Mouse (Mus musculus) hindbrain, embryonic 10.5 days (tissue): ENCODE measurements around the gene Tmem178b. TPM values are rescaled to one million over a fixed set of nuclear protein-coding genes. Genes with fewer than 3 reads are reported as not detected.

Experiments
- DNase-seq: peaks from one replicate; pipeline ENCODE4 v3.0.0-alpha.2; 2017; ENCODE audit warnings: low spot score
- H3K27ac ChIP-seq: fragments of 300-500 bp; sonication (generic); 2 replicates; pipeline ENCODE4 v1.5.1; 2016; ENCODE audit warnings: mild to moderate bottlenecking, moderate library complexity
- H3K27me3 ChIP-seq: fragments of 300-500 bp; sonication (generic); 2 replicates; pipeline ENCODE4 v1.6.1; 2016; ENCODE audit warnings: mild to moderate bottlenecking; ENCODE audit not compliant: poor library complexity, insufficient read depth, severe bottlenecking
- H3K36me3 ChIP-seq: fragments of 300-500 bp; sonication (generic); 2 replicates; pipeline ENCODE4 v1.6.1; 2016; ENCODE audit warnings: mild to moderate bottlenecking, moderate library complexity
- H3K4me1 ChIP-seq: fragments of 300-500 bp; sonication (generic); replicated peaks from 2 replicates; pipeline ENCODE4 v1.6.1; 2016; ENCODE audit warnings: mild to moderate bottlenecking
- H3K4me3 ChIP-seq: fragments of 300-500 bp; sonication (generic); 2 replicates; pipeline ENCODE4 v1.5.1; 2016; ENCODE audit warnings: mild to moderate bottlenecking, moderate library complexity
- H3K9me3 ChIP-seq: fragments of 300-500 bp; sonication (generic); 2 replicates; pipeline ENCODE4 v1.6.1; 2016; ENCODE audit warnings: mild to moderate bottlenecking, moderate library complexity
- WGBS: fragments of 180-500 bp; shearing (Covaris S2); methylation state at CpG from one replicate; pipeline ENCODE4 v1.1.7; 2016; 5-methylcytosine and 5-hydroxymethylcytosine counted together
- polyA plus RNA-seq: library from polyadenylated mRNA; unstranded; fragments of >200 nt; fragmentation: Nextera tagmentation; extraction: Ambion mirVana; gene quantifications from 2 replicates; pipeline ENCODE4 v1.2.1, GENCODE M21; 2016

The Tmem178b gene
- polyA plus RNA-seq, 1 experiment from 2014 or later, result 7.0 TPM

DNA sequence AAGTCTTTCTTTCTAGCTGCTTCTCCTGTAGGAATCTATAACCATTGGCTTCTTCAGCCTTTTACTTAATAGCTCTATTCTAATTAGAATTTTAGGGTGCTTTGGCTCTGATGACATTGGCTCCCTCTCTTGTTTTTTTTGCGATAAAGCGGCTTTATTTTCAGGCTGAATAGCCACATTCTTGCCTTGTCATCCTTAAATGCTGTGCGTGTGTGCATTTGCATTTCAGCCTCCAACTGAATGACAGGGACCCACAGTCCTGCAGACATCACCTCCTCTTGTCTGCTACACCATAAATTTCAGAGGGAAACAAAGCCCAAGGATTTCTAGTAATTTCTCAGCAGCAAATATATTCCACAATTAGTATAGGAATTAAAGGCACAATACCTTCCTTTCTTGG is 23.4 kb downstream of the Tmem178b start:
- no peak overlapping the region for H3K4me3 ChIP-seq
- no peaks in the 10 kb centered on the region for H3K27me3 ChIP-seq
- no peak overlapping the region for H3K27ac ChIP-seq
- WGBS, result 61% methylated on average over 3 of the region's 3 CpGs
- no peaks in the 10 kb centered on the region for H3K36me3 ChIP-seq
- DNase-seq, result no peak
- peaks cover 19% of the 10 kb centered on the region; the same call in 1 of the 2 replicates for H3K4me1 ChIP-seq
- no peaks in the 10 kb centered on the region for H3K9me3 ChIP-seq

DNA sequence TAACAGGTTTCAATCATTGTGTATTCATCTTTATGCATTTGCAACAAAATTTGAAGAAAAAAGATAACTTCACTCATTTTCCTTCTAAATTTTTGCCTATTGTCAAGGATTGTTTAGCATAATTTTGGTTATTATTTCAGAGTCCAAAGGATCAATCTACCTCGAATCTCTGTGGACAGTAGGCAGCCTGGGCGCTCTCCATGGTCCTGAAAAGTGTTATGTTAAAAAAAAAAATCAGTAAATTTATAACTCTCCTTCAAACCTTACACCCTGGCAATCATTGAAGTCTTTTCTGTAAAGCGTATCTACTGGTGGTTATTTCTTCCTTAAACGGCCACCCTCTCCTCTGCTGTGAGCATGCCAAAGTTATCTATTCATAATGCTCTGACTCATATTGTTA is 26.2 kb downstream of the Tmem178b start:
- WGBS, result 58% methylated on average over 4 of the region's 4 CpGs
- Histone ChIP-seq H3K36me3 (no peaks in the 10 kb centered on the region), H3K4me1 (peaks cover 19% of the 10 kb centered on the region; the same call in 1 of the 2 replicates), H3K4me3 (no peak overlapping the region), H3K9me3 (no peaks in the 10 kb centered on the region), H3K27ac (no peak overlapping the region), H3K27me3 (no peaks in the 10 kb centered on the region)
- no peak for DNase-seq

DNA sequence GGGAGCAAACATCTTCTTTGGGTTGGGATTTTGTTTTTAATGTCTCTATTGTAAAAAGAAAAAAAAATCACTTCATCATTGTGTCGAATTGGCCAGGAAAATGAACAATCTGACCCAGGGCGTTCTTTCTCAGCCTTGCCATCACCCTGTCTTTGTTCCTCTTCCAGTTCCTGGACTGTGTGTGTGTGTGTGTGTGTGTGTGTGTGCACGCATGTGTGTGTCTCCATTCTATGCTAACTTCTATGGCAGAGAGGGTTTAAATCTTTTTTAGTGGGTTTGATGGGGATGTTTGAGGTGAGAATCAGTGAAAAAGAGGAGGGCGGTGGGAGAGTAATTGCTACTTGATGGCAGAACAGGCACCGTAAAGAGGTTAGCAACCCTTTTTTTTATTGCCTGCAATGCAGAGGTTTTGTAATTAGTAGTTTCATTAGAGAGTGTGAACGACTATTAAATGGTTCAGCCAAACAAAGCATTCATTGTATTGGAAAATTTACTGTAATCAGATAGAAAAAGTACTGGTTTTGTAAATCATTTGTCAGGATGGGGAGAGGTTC is 30.2 kb downstream of the Tmem178b start:
- Histone ChIP-seq H3K4me1 (no peaks in the 10 kb centered on the region), H3K9me3 (no peaks in the 10 kb centered on the region), H3K4me3 (no peak overlapping the region), H3K36me3 (no peaks in the 10 kb centered on the region), H3K27me3 (no peaks in the 10 kb centered on the region), H3K27ac (no peak overlapping the region)
- no peak for DNase-seq
- 83% methylated on average over 6 of the region's 6 CpGs for WGBS

DNA sequence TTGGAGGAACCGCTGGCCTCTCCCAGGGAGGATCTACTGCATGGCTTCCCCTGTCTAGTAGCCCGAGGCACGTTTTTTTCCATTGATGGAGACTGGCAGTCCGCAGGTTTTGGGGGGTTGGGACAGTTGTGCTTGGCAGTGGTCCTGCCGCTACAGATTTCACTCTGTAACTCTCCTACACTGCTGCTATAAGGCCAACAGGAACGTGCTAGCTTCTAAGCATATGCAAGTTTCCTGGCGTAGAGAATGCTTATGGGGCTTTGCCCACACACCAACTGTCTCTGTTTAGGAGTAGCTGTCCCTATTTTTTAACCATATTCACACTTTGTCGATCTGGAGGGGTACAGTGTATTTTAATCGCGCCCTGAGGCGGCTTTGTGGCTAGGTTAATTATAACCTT is 30.8 kb downstream of the Tmem178b start:
- Histone ChIP-seq H3K27me3 (no peaks in the 10 kb centered on the region), H3K36me3 (no peaks in the 10 kb centered on the region), H3K9me3 (no peaks in the 10 kb centered on the region), H3K4me3 (no peak overlapping the region), H3K27ac (no peak overlapping the region), H3K4me1 (no peaks in the 10 kb centered on the region)
- 77% methylated on average over 11 of the region's 11 CpGs for WGBS
- no peak for DNase-seq

DNA sequence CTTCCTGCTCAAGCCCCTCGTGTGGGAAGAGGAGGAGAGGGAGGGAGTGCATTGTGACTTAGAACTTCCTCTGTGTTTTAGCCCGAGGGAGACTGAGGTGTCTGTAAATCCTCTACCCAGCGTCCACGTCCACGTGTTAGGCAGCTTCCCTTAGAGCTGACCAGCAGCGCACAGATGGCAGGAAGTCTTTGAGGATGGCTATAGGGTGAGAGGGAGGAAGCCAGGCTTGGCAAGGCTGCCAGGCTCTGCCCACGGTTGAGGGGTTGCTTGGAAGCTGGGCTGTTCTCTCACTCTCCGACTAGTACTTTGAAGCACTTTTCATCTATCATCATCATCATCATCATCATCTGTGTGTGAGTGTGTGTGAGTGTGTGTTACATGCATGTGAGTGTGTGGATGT is 41.9 kb downstream of the Tmem178b start:
- peaks cover 18% of the 10 kb centered on the region for H3K4me1 ChIP-seq
- H3K27me3 ChIP-seq, result no peaks in the 10 kb centered on the region; the same call in 1 of the 2 replicates
- no peak overlapping the region for H3K27ac ChIP-seq
- H3K4me3 ChIP-seq, result no peak overlapping the region
- DNase-seq, result no peak
- 57% methylated on average over 8 of the region's 8 CpGs for WGBS
- no peaks in the 10 kb centered on the region for H3K9me3 ChIP-seq
- H3K36me3 ChIP-seq, result no peaks in the 10 kb centered on the region

DNA sequence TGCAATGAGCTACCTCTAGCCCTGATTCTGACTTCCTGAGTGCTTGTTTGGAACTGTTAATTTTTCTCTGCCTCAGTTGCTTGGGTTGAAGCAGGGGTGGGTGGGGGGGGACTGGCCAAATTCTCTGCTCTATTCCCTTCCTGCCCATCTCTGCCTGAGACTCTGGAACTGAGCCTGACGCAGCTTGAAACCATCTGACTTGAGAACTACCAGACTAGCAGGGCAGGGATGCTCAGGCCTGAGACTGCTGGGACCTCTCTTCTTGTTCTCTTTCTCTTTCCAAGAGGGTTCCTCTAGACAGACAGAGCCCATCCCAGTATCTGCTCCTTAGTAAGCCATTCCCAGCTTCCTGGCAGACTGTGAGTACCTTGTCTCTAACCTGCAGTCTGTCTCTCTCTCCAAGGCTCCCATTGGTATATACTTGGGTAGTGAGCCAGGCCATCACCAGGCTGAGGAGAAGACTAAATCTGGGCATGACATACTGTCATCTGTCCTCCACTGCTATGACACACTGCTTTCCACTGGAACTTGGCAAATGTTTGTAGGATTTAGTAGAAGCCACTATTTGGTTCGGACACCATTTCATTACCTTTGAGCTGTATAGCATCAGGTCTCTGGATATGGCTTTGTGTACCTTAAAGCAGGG is 42.7 kb downstream of the Tmem178b start:
- H3K9me3 ChIP-seq, result no peaks in the 10 kb centered on the region
- DNase-seq, result no peak
- H3K4me1 ChIP-seq, result peaks cover 18% of the 10 kb centered on the region
- no peaks in the 10 kb centered on the region for H3K36me3 ChIP-seq
- no peaks in the 10 kb centered on the region; the same call in 1 of the 2 replicates for H3K27me3 ChIP-seq
- H3K27ac ChIP-seq, result no peak overlapping the region
- WGBS, result 92% methylated on average over 2 of the region's 2 CpGs
- H3K4me3 ChIP-seq, result no peak overlapping the region

DNA sequence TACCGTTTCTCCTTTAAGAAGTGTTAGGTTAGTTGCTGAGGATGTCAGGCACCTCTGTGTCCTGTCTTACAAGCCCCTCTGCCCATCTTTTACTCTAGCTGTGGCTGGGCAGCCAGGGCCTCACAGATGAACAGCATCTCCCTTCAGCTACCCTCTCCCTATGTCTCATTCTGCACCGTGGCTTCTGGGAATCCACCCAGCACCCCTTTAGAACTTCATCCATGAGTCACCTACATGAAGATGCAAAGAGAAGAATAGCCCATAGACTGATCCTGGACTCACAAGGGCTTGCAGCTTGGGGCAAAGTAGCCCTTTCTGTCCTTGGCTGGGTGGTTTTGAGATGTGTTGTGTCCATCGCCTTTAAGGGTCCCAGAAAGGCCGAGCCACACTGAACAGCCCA is 43.4 kb downstream of the Tmem178b start:
- Histone ChIP-seq H3K27ac (peak overlapping the region; percentile 59), H3K4me3 (no peak overlapping the region), H3K27me3 (no peaks in the 10 kb centered on the region; the same call in 1 of the 2 replicates), H3K9me3 (no peaks in the 10 kb centered on the region), H3K4me1 (peaks cover 18% of the 10 kb centered on the region), H3K36me3 (no peaks in the 10 kb centered on the region)
- 88% methylated on average over 4 of the region's 4 CpGs for WGBS
- DNase-seq, result no peak

DNA sequence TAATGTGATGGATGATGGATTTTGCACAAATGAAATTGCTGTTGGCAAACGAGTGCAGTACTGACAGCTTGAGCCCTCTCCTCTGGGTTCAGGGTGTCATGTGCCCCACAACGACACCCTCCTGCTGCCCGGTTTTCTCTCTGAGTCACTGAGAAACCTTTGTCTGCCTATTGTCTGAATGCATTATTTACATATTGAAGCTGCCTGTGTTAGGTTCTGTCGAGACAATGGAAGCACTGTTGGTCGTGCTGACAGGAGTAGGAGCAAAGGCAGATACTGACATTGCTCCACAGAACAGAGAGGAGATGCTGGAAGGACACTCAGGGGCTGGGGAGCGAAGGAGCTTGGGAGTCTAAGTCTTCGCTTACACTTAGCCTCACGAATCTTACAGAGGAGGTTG is 44.2 kb downstream of the Tmem178b start:
- Histone ChIP-seq H3K27ac (peak overlapping the region; percentile 59), H3K4me1 (peaks cover 18% of the 10 kb centered on the region), H3K27me3 (no peaks in the 10 kb centered on the region; the same call in 1 of the 2 replicates), H3K4me3 (no peak overlapping the region), H3K9me3 (no peaks in the 10 kb centered on the region), H3K36me3 (no peaks in the 10 kb centered on the region)
- WGBS, result 32% methylated on average over 8 of the region's 8 CpGs
- DNase-seq, result peak; percentile 11

DNA sequence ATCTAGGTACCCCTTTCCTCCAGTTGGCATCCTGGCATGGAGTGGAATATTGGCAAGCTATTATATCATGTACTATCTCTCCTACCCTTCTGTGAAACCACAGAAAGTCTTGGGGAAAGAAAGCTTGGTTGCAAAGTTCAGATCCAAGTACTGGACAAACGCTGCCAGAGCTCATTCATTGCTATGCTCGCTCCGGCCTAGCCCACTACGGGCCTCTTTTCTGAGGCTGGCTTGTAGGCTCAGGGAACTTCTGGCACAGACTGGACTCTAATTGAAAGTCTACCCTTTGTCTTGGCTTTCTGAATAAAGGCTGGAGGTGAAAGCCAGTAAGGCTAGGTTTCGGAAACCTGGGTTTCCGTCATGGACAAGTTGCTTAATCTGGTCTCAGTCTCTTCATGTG is 44.7 kb downstream of the Tmem178b start:
- no peaks in the 10 kb centered on the region for H3K9me3 ChIP-seq
- WGBS, result 85% methylated on average over 6 of the region's 6 CpGs
- no peak overlapping the region for H3K4me3 ChIP-seq
- H3K27ac ChIP-seq, result peak overlapping the region; percentile 59
- no peaks in the 10 kb centered on the region for H3K36me3 ChIP-seq
- peaks cover 18% of the 10 kb centered on the region for H3K4me1 ChIP-seq
- no peak for DNase-seq
- no peaks in the 10 kb centered on the region; the same call in 1 of the 2 replicates for H3K27me3 ChIP-seq

DNA sequence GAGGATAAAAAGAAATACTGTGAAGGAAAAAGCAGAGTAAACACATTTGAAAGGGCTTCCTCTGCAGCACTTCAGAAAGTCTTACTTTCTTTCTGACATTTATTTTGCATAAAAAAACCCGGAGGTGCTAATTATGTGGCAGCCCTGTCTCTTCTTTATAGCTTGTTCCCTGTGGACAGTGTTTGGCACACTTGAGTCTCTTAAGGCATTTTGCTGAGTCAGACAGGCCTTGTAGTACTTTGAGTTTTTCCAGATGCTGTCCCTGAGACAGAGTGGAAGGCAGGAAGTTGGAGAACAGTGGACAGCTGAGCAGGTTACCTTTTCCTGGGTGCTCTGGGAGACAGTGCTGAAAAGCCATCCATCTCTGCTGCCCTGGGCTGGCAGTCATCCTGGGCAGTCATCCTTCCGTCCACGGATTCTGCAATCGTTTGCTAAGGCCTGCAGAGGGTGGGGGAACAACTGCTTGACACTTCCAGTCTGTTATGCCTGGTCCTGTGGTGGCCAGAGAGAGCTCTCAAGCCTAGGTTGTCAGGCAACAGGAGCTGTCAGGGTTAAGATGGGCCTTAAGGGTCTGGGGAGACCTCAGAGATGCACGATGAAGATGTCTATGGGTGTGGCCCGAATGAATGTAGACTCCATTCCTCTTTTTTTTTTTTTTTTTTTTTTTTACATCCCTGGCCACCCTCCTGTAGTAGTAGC is 46.1 kb downstream of the Tmem178b start:
- DNase-seq, result no peak
- no peak overlapping the region for H3K27ac ChIP-seq
- no peaks in the 10 kb centered on the region; the same call in 1 of the 2 replicates for H3K27me3 ChIP-seq
- no peaks in the 10 kb centered on the region for H3K36me3 ChIP-seq
- H3K4me3 ChIP-seq, result no peak overlapping the region
- 90% methylated on average over 6 of the region's 6 CpGs for WGBS
- no peaks in the 10 kb centered on the region for H3K9me3 ChIP-seq
- peaks cover 18% of the 10 kb centered on the region for H3K4me1 ChIP-seq

DNA sequence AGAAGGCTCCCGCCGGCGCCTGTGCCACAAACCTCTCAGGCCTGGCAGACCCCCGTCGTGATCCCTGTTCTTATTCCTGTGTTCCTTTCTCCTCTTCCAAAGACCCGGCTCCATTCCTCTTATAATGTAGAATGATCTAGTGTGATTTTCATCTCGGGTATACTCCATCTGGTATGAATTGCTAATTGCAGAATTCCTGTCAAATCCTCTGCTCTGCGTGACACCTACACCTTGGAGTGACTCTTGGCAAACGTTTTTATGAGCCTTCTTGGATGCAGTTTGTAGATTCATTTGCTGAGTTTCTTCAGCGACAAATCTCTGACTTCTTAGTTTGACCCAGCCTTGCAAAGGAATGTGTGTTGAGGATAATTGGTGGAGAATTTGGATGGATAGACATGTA is 53.4 kb downstream of the Tmem178b start:
- DNase-seq, result no peak
- Histone ChIP-seq H3K27ac (no peak overlapping the region), H3K4me1 (0 out of 2 replicates have a peak, but pooled peaks cover 4% of the 10 kb centered on the region), H3K36me3 (no peaks in the 10 kb centered on the region), H3K9me3 (no peaks in the 10 kb centered on the region), H3K4me3 (no peak overlapping the region), H3K27me3 (no peaks in the 10 kb centered on the region)
- 89% methylated on average over 10 of the region's 10 CpGs for WGBS

DNA sequence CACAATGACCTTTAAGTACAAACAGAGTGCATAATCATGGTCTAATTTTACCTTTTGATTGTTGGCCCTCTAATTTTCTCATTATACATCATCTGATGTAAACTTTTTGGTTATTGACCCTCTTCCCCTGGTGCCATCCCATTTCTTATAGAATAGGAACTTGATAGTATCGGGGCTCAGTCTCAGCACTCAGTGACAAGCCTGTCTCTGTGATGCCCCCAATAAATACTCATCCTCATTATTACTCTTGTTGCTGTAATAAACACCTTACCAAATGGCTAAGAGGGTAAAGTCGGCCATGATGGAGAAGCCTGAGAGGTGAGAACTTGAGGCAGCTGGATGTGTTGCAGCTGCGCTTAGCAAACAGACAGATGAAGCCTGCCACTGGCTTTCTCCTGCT is 63.5 kb downstream of the Tmem178b start:
- no peaks in the 10 kb centered on the region for H3K27me3 ChIP-seq
- H3K9me3 ChIP-seq, result no peaks in the 10 kb centered on the region
- H3K4me1 ChIP-seq, result no peaks in the 10 kb centered on the region
- no peak overlapping the region for H3K4me3 ChIP-seq
- H3K36me3 ChIP-seq, result no peaks in the 10 kb centered on the region
- 87% methylated on average over 3 of the region's 3 CpGs for WGBS
- DNase-seq, result no peak
- no peak overlapping the region for H3K27ac ChIP-seq

DNA sequence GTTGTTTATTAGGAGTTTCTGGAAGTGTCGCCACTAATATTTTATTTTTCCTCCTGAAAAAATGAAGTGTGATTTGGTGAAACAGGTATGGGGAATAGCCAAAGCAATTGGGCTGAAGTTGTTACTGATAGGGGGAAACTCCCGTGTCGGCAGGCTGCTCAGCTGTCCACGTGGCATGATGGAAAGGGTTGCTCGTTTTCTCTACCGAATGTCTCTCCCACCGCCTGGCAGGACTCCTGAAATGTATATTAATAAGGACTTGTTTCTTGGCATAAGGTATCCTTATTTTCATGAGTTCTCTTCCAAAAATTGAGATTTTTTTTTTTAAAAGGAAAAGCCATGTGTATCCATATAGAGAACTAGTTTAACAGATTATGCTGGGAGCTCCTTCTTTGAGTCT is 67.8 kb downstream of the Tmem178b start:
- Histone ChIP-seq H3K27me3 (no peaks in the 10 kb centered on the region), H3K9me3 (no peaks in the 10 kb centered on the region), H3K4me3 (no peak overlapping the region), H3K36me3 (no peaks in the 10 kb centered on the region), H3K27ac (no peak overlapping the region), H3K4me1 (peaks cover 12% of the 10 kb centered on the region)
- 89% methylated on average over 7 of the region's 7 CpGs for WGBS
- DNase-seq, result no peak
